Mouse (Mus musculus): ENCODE results near the gene Ctnnbl1. TPM values are rescaled to one million over a fixed set of nuclear protein-coding genes. Genes with fewer than 3 reads are reported as not detected.

The Ctnnbl1 gene
- 93.7 and 95.0 TPM in 2 replicates for polyA plus RNA-seq (2012; rRNA removed)

DNA sequence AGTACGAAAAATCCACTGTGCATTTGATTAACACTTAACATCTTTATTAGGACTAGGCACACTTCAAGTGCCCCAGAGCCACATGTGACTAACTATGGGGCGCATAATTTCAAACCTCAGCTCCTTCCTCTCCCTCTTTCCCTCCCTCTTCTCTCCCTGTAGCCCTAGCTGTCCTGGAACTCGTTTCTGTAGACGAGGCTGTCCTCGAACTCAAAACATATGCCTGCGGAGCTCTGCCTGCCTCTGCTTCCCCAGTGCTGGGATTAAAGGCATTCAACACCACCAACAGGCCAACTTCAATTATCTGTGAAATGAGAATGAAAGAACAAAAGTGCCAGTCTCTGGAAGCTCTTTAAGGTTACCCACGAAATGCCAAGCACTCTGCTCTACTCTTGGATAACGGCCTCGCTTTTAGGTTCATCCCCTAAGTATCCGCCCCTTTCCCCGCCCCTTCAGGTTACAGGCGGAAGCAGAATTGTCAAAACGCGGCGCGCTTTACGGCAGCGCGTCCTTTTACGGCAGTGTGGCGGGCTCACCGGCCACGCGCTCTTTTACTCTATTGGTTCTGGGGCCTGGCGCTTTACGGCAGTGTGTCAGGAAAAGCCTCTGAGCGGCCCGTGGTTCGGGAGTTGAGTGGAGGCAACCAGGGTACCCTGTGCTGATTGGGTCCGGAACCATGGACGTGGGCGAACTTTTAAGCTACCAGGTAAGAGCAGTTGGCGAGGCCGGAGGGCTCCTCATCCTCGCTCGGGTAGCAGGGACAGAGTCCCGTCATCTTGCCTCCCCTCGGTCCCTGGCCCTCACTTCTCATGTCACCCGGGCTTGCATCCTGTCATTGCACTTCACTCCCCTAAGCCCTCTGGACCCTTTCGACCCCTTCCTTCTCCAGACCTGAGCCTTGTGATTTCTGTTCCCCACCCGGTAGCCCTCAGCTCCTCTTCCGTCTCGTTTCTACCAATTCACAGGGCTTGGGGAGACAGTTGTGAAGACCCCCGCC, at the start of gene Ctnnbl1:
Gene Ctnnbl1 (plus strand): TSS at position 548 of the 997 bp plus-strand sequence.
- TF ChIP-seq CTCF (IDR thresholded peaks at IDR 0.05; ENCODE audit: control insufficient read depth, insufficient read depth, insufficient replicate concordance, low read depth, low read length) (no peak), POLR2A (IDR thresholded peaks at IDR 0.05; ENCODE audit: control insufficient read depth, low read depth, low read length) (peak; percentile 84)
- Histone ChIP-seq H3K4me3 (ENCODE audit: control insufficient read depth, low read depth, low read length) (peak within 1 kb of the TSS; percentile 99), H3K27me3 (ENCODE audit: control insufficient read depth, insufficient read depth, low read length) (no peaks in the 10 kb centered on the region), H3K4me1 (ENCODE audit: control insufficient read depth, insufficient read depth, low read length) (peaks cover 4% of the 10 kb centered on the region), H3K27ac (ENCODE audit: control insufficient read depth, insufficient read depth, low read depth, low read length) (peak within 1 kb of the TSS; percentile 82), H3K36me3 (ENCODE audit: control insufficient read depth, insufficient read depth, low read length) (no peaks in the 10 kb centered on the region)

DNA sequence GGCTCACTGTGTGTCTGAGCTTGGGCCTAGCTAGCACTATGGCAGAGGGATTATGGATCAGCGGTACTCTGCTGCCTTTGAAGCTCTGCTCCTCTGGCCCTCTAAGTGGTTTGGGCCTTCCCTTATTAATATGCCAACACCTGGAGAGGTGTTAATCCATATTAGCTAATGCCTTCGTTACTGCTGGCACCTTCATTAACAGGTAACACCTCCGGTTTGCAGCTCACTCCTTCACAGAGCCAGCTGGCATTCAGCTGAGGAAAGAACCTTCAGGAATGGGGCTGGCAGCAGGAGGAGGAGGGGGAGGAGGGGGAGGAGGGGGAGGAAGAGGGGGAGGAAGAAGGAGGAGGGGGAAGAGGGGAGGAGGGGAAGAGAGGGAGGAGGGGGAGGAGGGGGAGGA, 49.7 kb upstream of the Ctnnbl1 start:
- no peak for TF ChIP-seq POLR2A (IDR thresholded peaks at IDR 0.05; ENCODE audit: control insufficient read depth, low read depth, low read length)
- no peak for TF ChIP-seq CTCF (IDR thresholded peaks at IDR 0.05; ENCODE audit: control insufficient read depth, insufficient read depth, insufficient replicate concordance, low read depth, low read length)
- H3K27me3 ChIP-seq (ENCODE audit: control insufficient read depth, insufficient read depth, low read length) = no peaks in the 10 kb centered on the region
- no peaks in the 10 kb centered on the region; the same call in 1 of the 2 replicates for H3K4me1 ChIP-seq (ENCODE audit: control insufficient read depth, insufficient read depth, low read length)
- H3K27ac ChIP-seq (ENCODE audit: control insufficient read depth, insufficient read depth, low read depth, low read length) = no peak overlapping the region
- no peaks in the 10 kb centered on the region for H3K36me3 ChIP-seq (ENCODE audit: control insufficient read depth, insufficient read depth, low read length)
- H3K4me3 ChIP-seq (ENCODE audit: control insufficient read depth, low read depth, low read length) = no peak overlapping the region

DNA sequence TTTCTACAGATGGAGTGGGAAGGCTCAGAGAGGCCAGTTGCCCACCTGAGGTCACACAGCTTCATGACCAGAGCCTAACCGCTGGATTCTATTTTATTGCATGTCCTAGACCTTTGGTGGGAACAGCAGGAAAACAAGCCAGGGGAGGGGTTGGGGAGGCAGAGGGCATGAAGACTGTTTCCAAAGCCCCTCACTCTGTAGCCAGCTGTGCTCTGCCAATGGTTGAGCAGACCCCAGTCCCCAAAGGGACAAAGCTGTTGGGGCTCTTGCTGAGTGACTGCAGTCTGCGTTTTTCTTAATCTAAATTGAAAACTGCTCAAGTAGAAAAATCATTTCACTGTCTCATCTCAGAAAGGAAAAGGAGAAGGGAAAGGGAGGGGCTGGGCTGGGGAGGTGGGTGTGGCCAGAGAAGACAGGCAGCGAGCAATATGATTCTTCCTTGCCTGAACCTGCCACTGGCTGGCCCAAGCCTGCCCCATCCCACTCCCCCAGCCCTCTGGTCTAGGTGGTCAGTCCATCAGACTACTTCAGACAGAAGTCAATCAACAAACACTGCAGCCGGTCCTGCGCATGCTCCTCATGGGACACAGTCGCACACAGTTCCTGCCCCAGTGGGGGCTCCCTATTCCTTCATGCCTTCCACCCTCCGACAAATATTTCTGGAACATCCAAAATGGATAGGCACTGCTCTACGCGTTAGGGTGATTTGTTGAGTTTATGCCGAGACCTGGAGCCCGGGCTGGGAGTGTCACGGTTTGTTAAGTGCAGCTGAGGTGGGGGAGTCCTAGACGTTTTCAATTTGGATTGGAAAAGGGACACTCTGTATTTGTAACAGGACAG, 45.7 kb upstream of the Ctnnbl1 start:
- H3K27me3 ChIP-seq (ENCODE audit: control insufficient read depth, insufficient read depth, low read length) = no peaks in the 10 kb centered on the region
- TF ChIP-seq POLR2A (IDR thresholded peaks at IDR 0.05; ENCODE audit: control insufficient read depth, low read depth, low read length) (no peak), CTCF (IDR thresholded peaks at IDR 0.05; ENCODE audit: control insufficient read depth, insufficient read depth, insufficient replicate concordance, low read depth, low read length) (no peak)
- H3K4me1 ChIP-seq (ENCODE audit: control insufficient read depth, insufficient read depth, low read length) = no peaks in the 10 kb centered on the region; the same call in 1 of the 2 replicates
- no peaks in the 10 kb centered on the region for H3K36me3 ChIP-seq (ENCODE audit: control insufficient read depth, insufficient read depth, low read length)
- H3K27ac ChIP-seq (ENCODE audit: control insufficient read depth, insufficient read depth, low read depth, low read length) = no peak overlapping the region
- no peak overlapping the region for H3K4me3 ChIP-seq (ENCODE audit: control insufficient read depth, low read depth, low read length)

DNA sequence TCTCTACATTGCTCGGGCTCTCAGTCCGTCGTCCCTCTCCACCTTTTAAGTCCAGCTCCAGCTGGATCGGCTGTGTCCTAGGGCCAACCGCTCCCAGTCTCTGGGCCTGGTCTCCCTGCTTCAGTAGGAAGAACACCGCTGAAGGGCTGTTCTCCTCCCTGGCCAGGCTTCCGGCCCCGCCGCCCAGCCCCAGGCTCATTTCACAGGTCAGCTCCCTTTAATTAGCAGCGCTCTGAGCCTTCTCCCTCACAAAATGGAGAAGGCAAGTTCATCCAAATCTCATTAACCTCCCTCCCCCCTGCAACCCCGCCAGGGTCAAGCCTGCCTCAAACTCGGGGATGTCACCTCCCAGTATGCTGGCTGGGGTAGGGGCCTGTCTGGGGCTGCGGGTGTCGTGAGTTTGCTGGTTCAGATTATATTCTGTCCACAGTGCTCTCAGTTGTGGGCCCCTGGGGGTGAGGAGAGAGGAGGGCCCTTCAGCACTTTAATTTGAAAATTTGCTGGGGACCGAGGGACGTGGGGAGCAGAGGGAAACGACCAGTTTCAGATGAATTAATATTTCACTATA, 44.8 kb upstream of the Ctnnbl1 start:
- Histone ChIP-seq H3K4me3 (ENCODE audit: control insufficient read depth, low read depth, low read length) (no peak overlapping the region), H3K27me3 (ENCODE audit: control insufficient read depth, insufficient read depth, low read length) (no peaks in the 10 kb centered on the region), H3K27ac (ENCODE audit: control insufficient read depth, insufficient read depth, low read depth, low read length) (no peak overlapping the region), H3K36me3 (ENCODE audit: control insufficient read depth, insufficient read depth, low read length) (no peaks in the 10 kb centered on the region), H3K4me1 (ENCODE audit: control insufficient read depth, insufficient read depth, low read length) (no peaks in the 10 kb centered on the region; the same call in 1 of the 2 replicates)
- TF ChIP-seq CTCF (IDR thresholded peaks at IDR 0.05; ENCODE audit: control insufficient read depth, insufficient read depth, insufficient replicate concordance, low read depth, low read length) (no peak), POLR2A (IDR thresholded peaks at IDR 0.05; ENCODE audit: control insufficient read depth, low read depth, low read length) (no peak)

DNA sequence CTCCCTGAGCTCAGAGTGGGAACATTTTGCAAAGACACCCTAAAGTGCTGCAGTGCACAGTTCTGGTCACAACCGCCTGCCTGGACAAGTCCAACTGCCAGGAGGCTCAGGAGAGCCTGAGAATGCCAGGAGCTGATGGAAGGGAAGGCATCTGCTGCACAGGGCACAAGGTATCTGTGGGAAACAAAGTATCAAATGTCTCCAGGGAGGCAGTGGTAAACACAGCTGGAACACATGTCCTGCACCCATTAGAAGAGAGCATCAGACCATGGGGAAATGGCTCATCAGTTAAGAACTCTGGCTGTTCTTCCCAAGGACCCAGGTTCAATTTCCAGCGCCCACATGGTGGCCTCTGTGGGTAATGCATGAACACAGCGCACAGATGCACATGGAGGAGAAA, 43.6 kb upstream of the Ctnnbl1 start:
- Histone ChIP-seq H3K4me3 (ENCODE audit: control insufficient read depth, low read depth, low read length) (no peak overlapping the region), H3K27ac (ENCODE audit: control insufficient read depth, insufficient read depth, low read depth, low read length) (no peak overlapping the region), H3K4me1 (ENCODE audit: control insufficient read depth, insufficient read depth, low read length) (no peaks in the 10 kb centered on the region; the same call in 1 of the 2 replicates), H3K36me3 (ENCODE audit: control insufficient read depth, insufficient read depth, low read length) (no peaks in the 10 kb centered on the region), H3K27me3 (ENCODE audit: control insufficient read depth, insufficient read depth, low read length) (no peaks in the 10 kb centered on the region)
- TF ChIP-seq CTCF (IDR thresholded peaks at IDR 0.05; ENCODE audit: control insufficient read depth, insufficient read depth, insufficient replicate concordance, low read depth, low read length) = no peak
- no peak for TF ChIP-seq POLR2A (IDR thresholded peaks at IDR 0.05; ENCODE audit: control insufficient read depth, low read depth, low read length)

DNA sequence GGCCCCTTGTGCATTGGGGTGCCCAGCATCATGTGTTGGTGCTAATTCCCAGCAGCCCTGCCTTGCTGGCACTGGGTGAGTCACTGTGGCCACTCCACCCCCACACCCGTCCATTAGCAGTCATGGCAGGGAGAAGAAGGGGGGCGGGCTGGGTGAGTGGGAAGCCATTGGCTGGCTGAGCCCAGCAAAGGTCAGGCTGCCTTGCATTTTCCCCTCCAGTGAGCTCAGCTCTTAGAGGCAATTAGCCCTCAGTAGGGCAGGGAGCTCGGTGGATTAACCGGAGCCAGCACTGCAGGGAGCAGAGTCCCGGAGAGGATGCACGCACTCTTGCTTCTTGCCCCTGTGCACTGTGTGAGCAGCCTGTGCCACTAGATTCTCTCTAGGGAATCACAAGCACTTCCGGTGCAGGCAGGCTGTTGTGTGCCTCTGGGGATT, 40.9 kb upstream of the Ctnnbl1 start:
- Histone ChIP-seq H3K27ac (ENCODE audit: control insufficient read depth, insufficient read depth, low read depth, low read length) (no peak overlapping the region), H3K4me1 (ENCODE audit: control insufficient read depth, insufficient read depth, low read length) (no peaks in the 10 kb centered on the region; the same call in 1 of the 2 replicates), H3K36me3 (ENCODE audit: control insufficient read depth, insufficient read depth, low read length) (no peaks in the 10 kb centered on the region), H3K4me3 (ENCODE audit: control insufficient read depth, low read depth, low read length) (no peak overlapping the region), H3K27me3 (ENCODE audit: control insufficient read depth, insufficient read depth, low read length) (no peaks in the 10 kb centered on the region)
- TF ChIP-seq CTCF (IDR thresholded peaks at IDR 0.05; ENCODE audit: control insufficient read depth, insufficient read depth, insufficient replicate concordance, low read depth, low read length) (no peak), POLR2A (IDR thresholded peaks at IDR 0.05; ENCODE audit: control insufficient read depth, low read depth, low read length) (no peak)
